Mouse (Mus musculus): ENCODE results near the gene Inafm2. TPM values are rescaled to one million over a fixed set of nuclear protein-coding genes. Genes with fewer than 3 reads are reported as not detected.
A peak's percentile ranks its signal among the peaks of the same experiment; 100 is the strongest.

Inafm2 gene
- polyA plus RNA-seq, 1 experiment from 2014 or later, result 31.9 TPM

GRCm38 (mm10) chr2:118702883-118703761 is 42.4 kb upstream of the Inafm2 start:
- Histone ChIP-seq H3K36me3 (ENCODE audit: control insufficient read depth, insufficient read depth, low read length) (no peaks in the 10 kb centered on the region), H3K4me1 (replicated peaks; ENCODE audit: control insufficient read depth, insufficient read depth, low read length) (peaks cover 22% of the 10 kb centered on the region), H3K27me3 (replicated peaks; ENCODE audit: control insufficient read depth, insufficient read depth, low read length) (peaks cover 79% of the 10 kb centered on the region), H3K9me3 (ENCODE audit: control insufficient read depth, low read length) (no peaks in the 10 kb centered on the region), H3K4me3 (ENCODE audit: low read depth, low read length) (peak overlapping the region; percentile 42), H3K9ac (ENCODE audit: low read length) (0 out of 2 replicates have a peak overlapping the region, but pooled peaks have one; percentile 4), H3K4me2 (ENCODE audit: low read length) (peak overlapping the region; percentile 77), H3K27ac (ENCODE audit: low read depth) (no peak overlapping the region)
- peak; percentile 21; the same call in 1 of the 2 replicates for ATAC-seq (replicated peaks; ENCODE audit: low FRiP score, low TSS enrichment, low read depth)
- peak; percentile 84 for DNase-seq (ENCODE audit: low spot score)
- WGBS, result under 1% methylated on average over 93 of the region's 93 CpGs

GRCm38 (mm10) chr2:118703913-118704730 is 41.4 kb upstream of the Inafm2 start, which contains the start of gene Ankrd63:
TSS of gene Ankrd63 (minus strand) at chr2:118703963.
- H3K4me2 ChIP-seq (ENCODE audit: low read length), result peak within 1 kb of the TSS; percentile 77
- 3% methylated on average over 47 of the region's 50 CpGs for WGBS
- 0 out of 2 replicates have a peak within 1 kb of the TSS, but pooled peaks have one; percentile 4 for H3K9ac ChIP-seq (ENCODE audit: low read length)
- H3K4me1 ChIP-seq (replicated peaks; ENCODE audit: control insufficient read depth, insufficient read depth, low read length), result peaks cover 21% of the 10 kb centered on the region
- no peaks in the 10 kb centered on the region for H3K36me3 ChIP-seq (ENCODE audit: control insufficient read depth, insufficient read depth, low read length)
- no peaks in the 10 kb centered on the region for H3K9me3 ChIP-seq (ENCODE audit: control insufficient read depth, low read length)
- peak within 1 kb of the TSS; percentile 42 for H3K4me3 ChIP-seq (ENCODE audit: low read depth, low read length)
- ATAC-seq (replicated peaks; ENCODE audit: low FRiP score, low TSS enrichment, low read depth) (0 out of 2 replicates have a peak, but pooled peaks have one; percentile 3), DNase-seq (ENCODE audit: low spot score) (peak; percentile 64)
- H3K27ac ChIP-seq (ENCODE audit: low read depth), result no peak within 1 kb of the TSS
- peaks cover 84% of the 10 kb centered on the region for H3K27me3 ChIP-seq (replicated peaks; ENCODE audit: control insufficient read depth, insufficient read depth, low read length)

- WGBS, result 11% methylated on average over 6 of the region's 6 CpGs
- DNase-seq (ENCODE audit: low spot score) (no peak), ATAC-seq (replicated peaks; ENCODE audit: low FRiP score, low TSS enrichment, low read depth) (no peak)
- no peaks in the 10 kb centered on the region for H3K36me3 ChIP-seq (ENCODE audit: control insufficient read depth, insufficient read depth, low read length)
- no peak overlapping the region for H3K4me2 ChIP-seq (ENCODE audit: low read length)
- H3K9me3 ChIP-seq (ENCODE audit: control insufficient read depth, low read length), result no peaks in the 10 kb centered on the region
- peaks cover 92% of the 10 kb centered on the region for H3K27me3 ChIP-seq (replicated peaks; ENCODE audit: control insufficient read depth, insufficient read depth, low read length)
- no peak overlapping the region for H3K27ac ChIP-seq (ENCODE audit: low read depth)
- no peak overlapping the region for H3K9ac ChIP-seq (ENCODE audit: low read length)
- H3K4me1 ChIP-seq (replicated peaks; ENCODE audit: control insufficient read depth, insufficient read depth, low read length), result peaks cover 25% of the 10 kb centered on the region
- H3K4me3 ChIP-seq (ENCODE audit: low read depth, low read length), result no peak overlapping the region
These were observed 39.1 kb upstream of the Inafm2 start for GRCm38 (mm10) chr2:118706436-118706835.

DNA sequence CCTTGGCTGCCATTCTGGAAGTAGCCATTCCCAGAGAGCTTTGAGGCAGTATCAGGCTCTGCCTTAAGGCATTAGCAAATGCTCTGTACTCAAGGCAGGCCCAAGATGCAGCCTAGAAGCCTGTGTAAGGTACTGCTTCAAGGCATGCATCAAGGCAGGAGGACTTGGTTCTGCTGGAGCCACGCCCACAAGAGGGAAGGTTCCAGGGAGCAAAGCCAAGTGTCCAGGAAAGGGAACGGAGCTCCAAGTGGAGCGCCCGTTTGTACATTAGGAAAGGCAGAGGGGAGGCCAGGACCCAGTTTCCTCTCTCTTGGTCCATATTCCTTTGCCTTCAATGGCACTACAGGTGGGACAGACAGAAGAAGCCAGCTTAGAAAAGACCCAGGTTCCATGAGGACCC is 37.1 kb upstream of the Inafm2 start:
- ATAC-seq (replicated peaks; ENCODE audit: low FRiP score, low TSS enrichment, low read depth), result no peak
- no peak overlapping the region for H3K27ac ChIP-seq (ENCODE audit: low read depth)
- H3K4me3 ChIP-seq (ENCODE audit: low read depth, low read length), result no peak overlapping the region
- DNase-seq (ENCODE audit: low spot score), result no peak
- H3K9me3 ChIP-seq (ENCODE audit: control insufficient read depth, low read length), result no peaks in the 10 kb centered on the region
- WGBS, result 82% methylated on average over 4 of the region's 4 CpGs
- no peaks in the 10 kb centered on the region for H3K36me3 ChIP-seq (ENCODE audit: control insufficient read depth, insufficient read depth, low read length)
- peaks cover 22% of the 10 kb centered on the region for H3K4me1 ChIP-seq (replicated peaks; ENCODE audit: control insufficient read depth, insufficient read depth, low read length)
- H3K9ac ChIP-seq (ENCODE audit: low read length), result no peak overlapping the region
- peaks cover 91% of the 10 kb centered on the region for H3K27me3 ChIP-seq (replicated peaks; ENCODE audit: control insufficient read depth, insufficient read depth, low read length)
- no peak overlapping the region for H3K4me2 ChIP-seq (ENCODE audit: low read length)

GRCm38 (mm10) chr2:118709655-118710221 is 35.8 kb upstream of the Inafm2 start:
- Histone ChIP-seq H3K27ac (ENCODE audit: low read depth) (no peak overlapping the region), H3K4me3 (ENCODE audit: low read depth, low read length) (no peak overlapping the region), H3K4me1 (replicated peaks; ENCODE audit: control insufficient read depth, insufficient read depth, low read length) (peaks cover 13% of the 10 kb centered on the region), H3K9me3 (ENCODE audit: control insufficient read depth, low read length) (no peaks in the 10 kb centered on the region), H3K36me3 (ENCODE audit: control insufficient read depth, insufficient read depth, low read length) (no peaks in the 10 kb centered on the region), H3K9ac (ENCODE audit: low read length) (no peak overlapping the region), H3K4me2 (ENCODE audit: low read length) (no peak overlapping the region), H3K27me3 (replicated peaks; ENCODE audit: control insufficient read depth, insufficient read depth, low read length) (peaks cover 79% of the 10 kb centered on the region)
- ATAC-seq (replicated peaks; ENCODE audit: low FRiP score, low TSS enrichment, low read depth) (no peak), DNase-seq (ENCODE audit: low spot score) (no peak)
- WGBS, result 42% methylated on average over 4 of the region's 4 CpGs

DNA sequence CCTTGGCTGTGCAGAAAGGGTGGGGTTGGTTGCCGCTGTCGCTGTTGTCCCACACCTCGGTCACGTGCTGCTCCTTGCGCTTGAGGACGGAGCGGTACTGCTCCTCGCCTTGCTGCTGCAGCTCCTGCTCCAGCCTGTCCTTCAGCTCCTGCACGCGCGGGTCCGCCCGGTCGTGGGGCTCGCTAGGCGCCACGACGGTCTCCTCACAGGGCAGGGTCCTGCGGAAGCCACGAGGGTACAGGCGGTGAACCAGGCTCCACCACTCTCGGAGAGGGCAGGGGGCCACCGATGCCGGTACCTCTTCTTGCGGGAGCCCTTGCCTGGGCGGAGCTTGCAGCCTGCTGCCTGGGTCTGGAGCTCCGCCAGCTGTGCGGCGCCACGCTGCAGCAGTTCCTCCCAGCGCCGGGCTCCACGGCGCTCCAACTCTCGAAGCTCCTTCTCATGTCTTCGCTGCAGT is 34.5 kb upstream of the Inafm2 start:
- Histone ChIP-seq H3K27ac (ENCODE audit: low read depth) (no peak overlapping the region), H3K9me3 (ENCODE audit: control insufficient read depth, low read length) (no peaks in the 10 kb centered on the region), H3K36me3 (ENCODE audit: control insufficient read depth, insufficient read depth, low read length) (no peaks in the 10 kb centered on the region), H3K4me2 (ENCODE audit: low read length) (peak overlapping the region; percentile 80), H3K9ac (ENCODE audit: low read length) (peak overlapping the region; percentile 26; the same call in 1 of the 2 replicates), H3K4me3 (ENCODE audit: low read depth, low read length) (peak overlapping the region; percentile 34), H3K27me3 (replicated peaks; ENCODE audit: control insufficient read depth, insufficient read depth, low read length) (peaks cover 65% of the 10 kb centered on the region), H3K4me1 (replicated peaks; ENCODE audit: control insufficient read depth, insufficient read depth, low read length) (peaks cover 13% of the 10 kb centered on the region)
- peak; percentile 82 for DNase-seq (ENCODE audit: low spot score)
- WGBS, result 1% methylated on average over 36 of the region's 36 CpGs
- peak; percentile 77 for ATAC-seq (replicated peaks; ENCODE audit: low FRiP score, low TSS enrichment, low read depth)

DNA sequence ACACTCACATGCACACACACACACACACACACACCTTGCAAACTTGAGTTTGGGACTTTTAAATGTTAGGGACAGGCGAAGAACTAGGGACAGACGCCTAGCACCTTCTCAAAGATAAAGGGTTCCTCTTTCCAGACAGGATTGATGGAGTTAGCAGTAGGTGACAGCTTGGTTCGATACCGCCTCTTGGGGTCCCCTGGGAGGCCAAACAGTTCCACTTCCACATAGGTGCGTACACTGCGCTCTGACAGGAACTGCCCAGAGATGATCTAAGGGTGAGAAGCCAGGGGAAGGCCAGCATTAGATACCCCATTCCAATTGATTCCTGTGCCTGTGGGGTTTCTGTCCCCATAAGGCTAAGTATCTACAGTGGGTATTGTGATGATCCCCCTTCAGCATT is 31.9 kb upstream of the Inafm2 start:
- WGBS, result 83% methylated on average over 6 of the region's 6 CpGs
- no peak for ATAC-seq (replicated peaks; ENCODE audit: low FRiP score, low TSS enrichment, low read depth)
- no peak overlapping the region for H3K4me2 ChIP-seq (ENCODE audit: low read length)
- no peaks in the 10 kb centered on the region for H3K36me3 ChIP-seq (ENCODE audit: control insufficient read depth, insufficient read depth, low read length)
- no peaks in the 10 kb centered on the region for H3K9me3 ChIP-seq (ENCODE audit: control insufficient read depth, low read length)
- DNase-seq (ENCODE audit: low spot score), result no peak
- H3K4me3 ChIP-seq (ENCODE audit: low read depth, low read length), result no peak overlapping the region
- H3K27me3 ChIP-seq (replicated peaks; ENCODE audit: control insufficient read depth, insufficient read depth, low read length), result peaks cover 41% of the 10 kb centered on the region
- H3K27ac ChIP-seq (ENCODE audit: low read depth), result no peak overlapping the region
- H3K9ac ChIP-seq (ENCODE audit: low read length), result no peak overlapping the region
- H3K4me1 ChIP-seq (replicated peaks; ENCODE audit: control insufficient read depth, insufficient read depth, low read length), result peaks cover 13% of the 10 kb centered on the region

DNA sequence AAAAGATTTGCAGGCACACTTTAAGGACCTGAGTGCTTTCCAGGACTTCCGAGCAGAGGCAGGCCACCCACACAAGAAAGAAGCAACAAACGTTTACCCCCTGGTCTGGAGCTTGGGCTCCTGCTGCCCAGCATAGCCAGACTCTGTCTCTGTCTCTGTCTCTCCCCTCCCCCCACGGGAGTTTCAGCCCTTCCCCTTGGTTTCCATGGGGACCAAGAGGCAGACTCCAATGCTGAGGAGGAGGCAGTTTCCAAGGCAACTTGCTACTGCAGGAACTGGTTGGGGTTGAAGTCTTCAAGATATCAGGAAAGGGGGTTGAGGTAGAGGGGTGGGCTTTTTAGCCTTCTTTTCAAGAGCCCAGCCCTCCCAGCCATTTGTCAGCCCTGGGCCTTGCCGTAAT is 31.3 kb upstream of the Inafm2 start:
- DNase-seq (ENCODE audit: low spot score), result no peak
- 45% methylated on average over 4 of the region's 4 CpGs for WGBS

More for the DNA sequence above, 31.3 kb upstream of the Inafm2 start:
- Histone ChIP-seq H3K4me2 (ENCODE audit: low read length) (no peak overlapping the region), H3K9me3 (ENCODE audit: control insufficient read depth, low read length) (no peaks in the 10 kb centered on the region), H3K4me3 (ENCODE audit: low read depth, low read length) (no peak overlapping the region), H3K27me3 (replicated peaks; ENCODE audit: control insufficient read depth, insufficient read depth, low read length) (peaks cover 40% of the 10 kb centered on the region), H3K27ac (ENCODE audit: low read depth) (no peak overlapping the region), H3K9ac (ENCODE audit: low read length) (no peak overlapping the region), H3K4me1 (replicated peaks; ENCODE audit: control insufficient read depth, insufficient read depth, low read length) (peaks cover 13% of the 10 kb centered on the region), H3K36me3 (ENCODE audit: control insufficient read depth, insufficient read depth, low read length) (no peaks in the 10 kb centered on the region)
- ATAC-seq (replicated peaks; ENCODE audit: low FRiP score, low TSS enrichment, low read depth), result no peak

Data from intestine, embryonic 14.5 days (tissue).